Mouse (Mus musculus) G1E (cell line): ENCODE measurements around the gene Kcnc3.

ENCODE experiments used
- CTCF ChIP-seq: IDR thresholded peaks from 2 replicates; pipeline ENCODE4 v1.5.1; 2012; ENCODE audit warnings: low read depth, low read length, inconsistent platforms, mixed read lengths
- GATA1 ChIP-seq: IDR thresholded peaks from 2 replicates; pipeline ENCODE4 v1.6.1; 2012; ENCODE audit warnings: borderline replicate concordance, low read length, inconsistent platforms, mixed read lengths
- POLR2AphosphoS5 ChIP-seq: IDR thresholded peaks from 2 replicates; pipeline ENCODE4 v1.6.1; 2012; ENCODE audit warnings: low read depth, low read length, inconsistent platforms; ENCODE audit not compliant: insufficient replicate concordance
- TAL1 ChIP-seq: conservative IDR thresholded peaks from 2 replicates; pipeline ENCODE4 v1.6.1; 2012; ENCODE audit warnings: low read depth, low read length, inconsistent platforms, mixed read lengths

GRCm38 (mm10) chr7:44640843-44641605, 50.6 kb downstream of the Kcnc3 start:
- TF ChIP-seq CTCF (no peak), TAL1 (no peak), GATA1 (no peak), POLR2AphosphoS5 (no peak)
